Mouse (Mus musculus): Measurements from ENCODE around the gene Crtc3.

Gene Crtc3

GRCm38 (mm10) chr7:80696334-80696733 is 7.7 kb upstream of the Crtc3 start:
- ChIA-PET CTCF (interaction anchor here in 1 of 4 experiments (0.6 kb wide), 2 partner anchors 65 to 109 kb away, joined by 3 read pairs; no protein-coding TSS in a partner anchor), POLR2A (interaction anchor here in 1 of 4 experiments (0.7 kb wide), 1 partner anchor 129 kb away, joined by 8 read pairs; no protein-coding TSS in a partner anchor)

DNA sequence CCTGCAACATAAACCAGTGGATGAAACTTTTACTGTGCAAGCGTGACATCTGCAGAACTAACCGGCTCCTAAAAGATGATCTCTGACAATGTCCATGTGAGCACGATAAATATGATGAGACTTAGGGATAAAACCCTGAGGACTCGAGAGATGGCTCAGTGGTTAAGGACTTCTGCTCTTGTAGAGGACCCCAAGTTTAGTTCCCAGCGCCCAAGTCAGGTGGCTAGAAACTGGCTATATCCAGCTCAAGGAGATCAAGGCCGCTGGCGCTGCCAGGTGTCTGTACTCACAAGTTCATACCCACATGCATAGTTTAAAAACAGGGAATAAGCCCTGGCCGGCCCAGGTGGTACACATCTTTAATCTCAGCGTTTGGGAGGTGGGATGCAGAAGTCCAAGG is 3.8 kb upstream of the Crtc3 start:
- POLR2A ChIA-PET = interaction anchor here in 1 of 4 experiments (2.0 kb wide), 1 partner anchor 54 kb away, joined by 5 read pairs; no protein-coding TSS in a partner anchor
- CTCF ChIA-PET = interaction anchor here in 2 of 4 experiments (1.0 to 1.4 kb wide), 2 partner anchors 38 to 306 kb away, joined by 3 read pairs; no protein-coding TSS in a partner anchor

- ChIA-PET CTCF (no interaction called here), POLR2A (interaction anchor here in 1 of 4 experiments (2.0 kb wide), 1 partner anchor 55 kb away, joined by 5 read pairs; no protein-coding TSS in a partner anchor)
Measured at GRCm38 (mm10) chr7:80691131-80691530, 2.5 kb upstream of the Crtc3 start.

DNA sequence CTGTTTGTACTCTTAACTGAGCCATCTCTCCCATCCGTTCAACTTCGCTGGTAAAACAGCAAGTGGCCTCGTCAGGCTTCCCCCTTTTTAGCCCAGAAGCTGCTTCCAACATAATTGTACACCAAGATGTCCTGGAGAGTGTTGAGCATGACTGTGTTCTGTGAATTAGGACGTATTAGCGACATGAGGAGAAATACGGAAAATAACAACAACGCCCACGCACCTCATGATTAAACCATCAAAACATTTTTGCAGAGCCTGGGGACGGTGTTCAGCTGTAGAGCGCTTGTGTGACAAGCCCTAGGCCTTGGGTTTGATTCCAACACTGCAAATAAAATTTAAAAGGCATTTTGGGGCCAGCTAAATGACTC is 529 bp upstream of the Crtc3 start:
- POLR2A ChIA-PET = interaction anchor here (0.7 to 2.1 kb wide), 18 partner anchors 8 to 466 kb away, joined by 3 to 11 read pairs (median 3); partner anchors contain the start of gene Blm (in 1 of the 4)
- CTCF ChIA-PET = interaction anchor here in 3 of 4 experiments (0.6 to 2.2 kb wide), 9 partner anchors 9 to 642 kb away, joined by 3 to 6 read pairs (median 4); partner anchors contain the start of gene Hddc3 (in 1 of the 3)

GRCm38 (mm10) chr7:80687721-80688555 is 739 bp downstream of the Crtc3 start:
- ChIA-PET CTCF (interaction anchor here in 2 of 4 experiments (1.0 to 2.2 kb wide), 5 partner anchors 10 to 547 kb away, joined by 3 to 6 read pairs (median 4); no protein-coding TSS in a partner anchor), POLR2A (interaction anchor here in 3 of 4 experiments (0.5 to 2.1 kb wide), 21 partner anchors 10 to 579 kb away, joined by 3 to 11 read pairs (median 3); partner anchors contain the start of genes Blm (in 2 of the 3) and Zscan2 (in 2 of the 3))

DNA sequence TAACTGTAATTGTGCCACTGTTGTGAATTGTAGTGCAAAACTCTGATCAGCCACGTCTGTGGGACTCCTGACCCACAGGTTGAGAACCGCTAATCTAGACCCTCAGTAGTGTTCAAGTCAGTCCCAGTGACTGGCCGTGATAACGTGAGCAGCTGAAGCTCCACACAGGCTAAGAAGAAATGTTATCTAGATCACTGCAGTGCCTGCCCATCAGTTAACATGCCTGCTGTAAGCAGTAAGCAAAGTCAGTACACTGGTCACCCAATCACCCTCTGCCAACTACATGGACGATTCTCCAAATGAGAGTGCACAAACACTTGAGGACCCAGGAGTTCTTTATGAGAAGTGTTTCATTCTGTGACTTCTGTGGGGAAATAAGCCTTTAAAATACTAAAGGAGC is 3.0 kb downstream of the Crtc3 start:
- POLR2A ChIA-PET = interaction anchor here in 3 of 4 experiments (0.6 to 1.7 kb wide), 3 partner anchors 12 to 644 kb away, joined by 3 to 4 read pairs (median 4); no protein-coding TSS in a partner anchor
- CTCF ChIA-PET = no interaction called here

GRCm38 (mm10) chr7:80682630-80683029 is 6.0 kb downstream of the Crtc3 start:
- POLR2A ChIA-PET = interaction anchor here in 2 of 4 experiments (0.7 to 1.3 kb wide), 5 partner anchors 9 to 648 kb away, joined by 3 to 5 read pairs (median 3); no protein-coding TSS in a partner anchor
- CTCF ChIA-PET = interaction anchor here in 2 of 4 experiments (0.6 kb wide), 2 partner anchors 102 to 944 kb away, joined by 3 to 6 read pairs; no protein-coding TSS in a partner anchor

DNA sequence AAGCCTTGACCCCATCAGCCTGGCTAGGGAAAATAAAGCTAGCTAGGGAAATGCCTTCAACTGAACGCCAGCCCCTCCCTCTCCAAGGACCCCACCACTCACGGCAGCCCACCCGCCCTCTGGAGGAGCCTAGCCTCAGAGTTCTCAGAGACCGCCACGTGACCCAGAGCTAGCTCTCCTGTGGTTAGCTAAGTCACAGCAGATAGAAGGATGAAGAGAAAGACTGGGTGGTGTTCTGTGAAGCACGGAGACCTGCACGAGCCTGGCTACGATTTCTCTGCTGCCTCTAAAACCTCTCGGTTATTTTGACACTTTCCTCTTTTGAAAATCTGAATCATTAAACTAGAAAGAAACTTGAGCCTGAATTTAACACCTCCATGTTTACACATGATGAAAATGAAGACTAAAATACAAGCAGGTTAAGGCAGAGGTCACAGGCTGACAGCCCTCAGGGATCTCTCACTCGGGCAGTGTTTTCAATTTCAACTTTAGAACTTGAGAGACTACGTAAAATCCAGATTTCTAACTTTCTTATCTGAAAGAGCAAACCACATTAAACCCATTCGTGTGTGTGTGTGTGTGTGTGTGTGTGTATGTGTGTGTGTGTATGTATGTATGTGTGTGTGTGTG is 8.3 kb downstream of the Crtc3 start:
- CTCF ChIA-PET = interaction anchor here in 1 of 4 experiments (0.6 kb wide), 1 partner anchor 41 kb away, joined by 3 read pairs; no protein-coding TSS in a partner anchor
- POLR2A ChIA-PET = interaction anchor here in 1 of 4 experiments (1.1 to 1.5 kb wide), 2 partner anchors 9 kb away, joined by 3 to 4 read pairs; no protein-coding TSS in a partner anchor

DNA sequence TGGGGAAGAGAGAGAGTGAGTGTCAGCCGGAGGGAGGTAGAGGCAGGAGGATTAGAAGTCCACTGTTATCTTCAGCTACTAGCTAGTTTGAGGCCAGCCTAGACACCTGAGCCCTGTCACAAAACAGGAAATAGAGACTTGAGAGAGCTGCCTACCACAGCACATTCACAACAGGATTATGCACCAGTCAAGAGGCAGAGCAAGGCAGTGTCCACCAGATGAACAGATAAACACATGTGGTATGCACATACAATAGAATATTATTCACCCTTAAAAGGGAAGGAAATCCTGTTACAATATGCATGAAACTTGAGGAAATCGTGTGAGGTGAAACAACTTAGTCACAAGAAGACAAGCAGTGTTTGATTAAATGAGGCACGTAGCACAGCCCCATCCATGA is 16.4 kb downstream of the Crtc3 start:
- ChIA-PET CTCF (no interaction called here), POLR2A (no interaction called here)

GRCm38 (mm10) chr7:80670889-80671288 is 17.8 kb downstream of the Crtc3 start:
- POLR2A ChIA-PET = interaction anchor here in 2 of 4 experiments (0.9 to 1.2 kb wide), 3 partner anchors 9 to 17 kb away, joined by 3 to 5 read pairs (median 3); no protein-coding TSS in a partner anchor
- CTCF ChIA-PET = no interaction called here

GRCm38 (mm10) chr7:80667190-80667589 is 21.5 kb downstream of the Crtc3 start:
- ChIA-PET POLR2A (interaction anchor here in 1 of 4 experiments (0.6 to 1.7 kb wide), 3 partner anchors 11 to 338 kb away, joined by 3 to 5 read pairs (median 3); no protein-coding TSS in a partner anchor), CTCF (no interaction called here)

- POLR2A ChIA-PET = interaction anchor here in 1 of 4 experiments (0.6 to 1.6 kb wide), 2 partner anchors 11 to 116 kb away, joined by 5 read pairs; no protein-coding TSS in a partner anchor
- CTCF ChIA-PET = no interaction called here
Measured at GRCm38 (mm10) chr7:80666198-80666915, 22.3 kb downstream of the Crtc3 start.

- CTCF ChIA-PET = interaction anchor here in 1 of 4 experiments (1.0 kb wide), 1 partner anchor 196 kb away, joined by 5 read pairs; no protein-coding TSS in a partner anchor
- POLR2A ChIA-PET = interaction anchor here in 1 of 4 experiments (1.0 to 1.1 kb wide), 2 partner anchors 10 to 23 kb away, joined by 3 read pairs; no protein-coding TSS in a partner anchor
Measured at GRCm38 (mm10) chr7:80661082-80661481, 27.6 kb downstream of the Crtc3 start.

DNA sequence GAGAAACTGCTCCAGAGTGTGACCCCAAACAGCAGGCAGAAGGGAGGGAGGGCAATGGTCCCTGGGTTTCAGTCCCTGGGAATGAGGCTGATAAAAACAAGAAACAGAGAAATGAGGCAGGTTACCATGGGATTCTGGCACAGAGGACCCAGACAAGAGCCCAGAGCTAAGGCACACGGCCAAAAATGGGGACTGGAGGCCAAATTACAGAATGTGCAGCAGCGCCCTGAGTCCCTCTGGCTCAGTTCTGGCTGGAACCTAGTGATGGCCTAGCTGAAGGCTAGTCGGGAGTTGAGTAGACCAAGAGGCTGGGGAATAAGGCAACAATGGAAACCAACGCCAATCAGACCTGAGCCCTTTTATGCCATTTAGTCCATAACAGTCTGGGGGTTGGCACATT is 28.1 kb downstream of the Crtc3 start:
- POLR2A ChIA-PET = interaction anchor here in 1 of 4 experiments (1.0 to 1.1 kb wide), 2 partner anchors 10 to 24 kb away, joined by 3 read pairs; no protein-coding TSS in a partner anchor

GRCm38 (mm10) chr7:80657896-80658295 is 30.8 kb downstream of the Crtc3 start:
- CTCF ChIA-PET = interaction anchor here in 1 of 4 experiments (0.6 kb wide), 1 partner anchor 20 kb away, joined by 3 read pairs; no protein-coding TSS in a partner anchor
- POLR2A ChIA-PET = interaction anchor here in 1 of 4 experiments (0.6 kb wide), 1 partner anchor 145 kb away, joined by 3 read pairs; no protein-coding TSS in a partner anchor

More for the DNA sequence above, 28.1 kb downstream of the Crtc3 start:
- CTCF ChIA-PET = interaction anchor here in 1 of 4 experiments (1.0 kb wide), 1 partner anchor 197 kb away, joined by 5 read pairs; no protein-coding TSS in a partner anchor

DNA sequence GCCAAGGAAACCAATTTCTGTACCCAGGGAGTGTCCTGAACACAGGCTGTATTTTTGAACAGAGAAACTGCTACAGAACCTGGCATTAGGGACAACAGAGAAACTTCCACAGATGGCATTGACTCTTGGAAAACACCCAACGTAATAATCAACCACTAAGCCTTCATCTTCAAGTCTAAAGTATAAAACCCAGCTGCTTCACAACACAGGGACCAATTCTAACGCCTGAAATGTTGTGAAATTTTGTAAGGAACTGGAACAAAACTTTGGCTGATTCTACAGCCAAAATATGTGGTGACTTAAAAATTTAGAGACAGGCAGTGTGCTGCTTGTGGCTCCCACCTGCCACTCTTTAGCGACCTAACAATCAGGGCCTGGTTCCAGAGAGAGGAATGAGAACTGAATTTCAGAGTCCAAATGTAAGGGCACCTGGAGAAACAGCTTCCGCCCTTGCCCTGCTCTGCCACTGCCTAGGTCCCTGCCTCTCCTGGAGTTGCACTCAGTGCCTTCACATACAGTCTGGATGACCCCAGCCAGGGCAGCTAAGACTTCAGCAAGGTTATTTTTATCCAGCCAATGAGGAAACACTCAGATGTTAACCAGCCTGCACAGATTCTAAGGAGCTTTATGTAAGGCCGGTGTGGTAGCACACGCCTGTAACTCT is 33.2 kb downstream of the Crtc3 start:
- POLR2A ChIA-PET = interaction anchor here in 2 of 4 experiments (0.6 to 1.8 kb wide), 6 partner anchors 8 to 75 kb away, joined by 3 to 5 read pairs (median 3); no protein-coding TSS in a partner anchor
- CTCF ChIA-PET = interaction anchor here in 2 of 4 experiments (0.9 to 1.0 kb wide), 2 partner anchors 69 to 277 kb away, joined by 3 to 4 read pairs; no protein-coding TSS in a partner anchor

- POLR2A ChIA-PET = interaction anchor here in 3 of 4 experiments (0.6 to 1.8 kb wide), 8 partner anchors 9 to 506 kb away, joined by 3 to 5 read pairs (median 3); no protein-coding TSS in a partner anchor
- CTCF ChIA-PET = interaction anchor here in 2 of 4 experiments (0.5 to 1.0 kb wide), 2 partner anchors 236 to 277 kb away, joined by 3 to 4 read pairs; no protein-coding TSS in a partner anchor
Measured at GRCm38 (mm10) chr7:80654926-80655325, 33.8 kb downstream of the Crtc3 start.
